Mouse (Mus musculus) heart, adult 2 months (tissue): ENCODE results near the gene Cul9.

Source experiments
- CTCF ChIP-seq: fragments of 200-600 bp; IDR thresholded peaks from 2 replicates; pipeline ENCODE4 v1.8.1; 2022; ENCODE audit warnings: antibody characterized with exemption, mild to moderate bottlenecking, moderate library complexity
- EP300 ChIP-seq: fragments of 200-500 bp; IDR thresholded peaks from 2 replicates; pipeline ENCODE4 v1.6.1; 2011; ENCODE audit warnings: low read depth, low read length, control low read depth; ENCODE audit not compliant: insufficient read depth
- POLR2A ChIP-seq: fragments of 200-500 bp; IDR thresholded peaks from 2 replicates; pipeline ENCODE4 v1.6.1; 2011; ENCODE audit warnings: mild to moderate bottlenecking, low read depth, low read length, control low read depth; ENCODE audit not compliant: insufficient read depth

DNA sequence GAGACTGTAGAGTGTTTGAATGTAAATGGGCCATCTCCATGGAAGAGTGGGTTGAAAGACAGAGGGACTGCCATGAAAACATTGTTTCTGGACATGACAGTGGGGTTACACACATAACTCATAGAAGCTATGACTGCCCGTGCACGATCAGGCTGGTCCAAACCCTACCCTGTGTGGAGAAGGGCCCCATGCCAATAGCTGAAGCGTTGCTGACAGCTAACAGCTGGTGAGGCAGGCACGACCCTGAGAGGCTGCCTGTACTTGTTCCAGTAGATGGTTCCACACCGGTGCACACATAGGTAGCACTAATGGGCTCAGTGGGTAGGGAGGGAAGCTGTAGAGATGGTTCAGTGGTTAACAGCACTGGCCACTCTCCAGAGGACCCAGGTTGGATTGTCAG lies 50.7 kb downstream of the Cul9 start:
- TF ChIP-seq CTCF (no peak), EP300 (no peak), POLR2A (no peak)
